Mouse (Mus musculus) adrenal gland, postnatal 4 days (tissue): ENCODE data around the gene Tbx15. TPM values are rescaled to one million over a fixed set of nuclear protein-coding genes. Genes with fewer than 3 reads are reported as not detected.
A peak's percentile ranks its signal among the peaks of the same experiment; 100 is the strongest.
"Not testable (repeated sequence)": the region's sequence is repeated elsewhere in the genome, so short reads cannot be mapped to it uniquely, and the experiment has no call there.

ENCODE experiments used
- DNase-seq, 2 experiments: peaks; one replicate each; pipeline ENCODE4 v3.0.0; 2021 to 2022; ENCODE audit warnings: low spot score in 2 of 2, mixed read lengths in 2 of 2
- total RNA-seq, 2 experiments: library from RNA; stranded (reverse); gene quantifications; 2 replicates each; pipeline ENCODE4 v1.2.3; 2021

The Tbx15 gene
- total RNA-seq, 2 experiments from 2014 or later: 1.4 to 2.5 TPM

DNA sequence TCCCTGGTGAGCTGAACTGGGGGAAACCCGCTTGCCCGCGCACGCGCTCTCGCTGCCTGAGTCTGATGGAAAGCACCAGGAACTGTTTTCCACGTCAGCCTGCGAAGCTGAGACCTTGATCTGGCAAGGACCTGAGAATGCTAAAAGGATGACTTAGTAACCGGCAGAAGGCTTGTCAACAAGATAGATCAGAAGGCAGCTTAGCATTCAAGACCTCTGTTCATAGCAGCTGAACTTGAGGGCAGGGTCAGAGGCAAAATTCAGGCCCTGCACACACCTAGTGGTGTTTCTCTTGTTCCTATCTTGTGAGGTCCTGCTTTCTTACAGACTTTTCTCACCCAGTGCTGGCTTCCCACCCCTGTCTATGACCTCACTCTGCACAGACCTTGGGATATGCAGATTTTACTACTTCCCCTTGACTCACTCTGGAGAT is 23.3 kb downstream of the Tbx15 start:
- no peak for DNase-seq

DNA sequence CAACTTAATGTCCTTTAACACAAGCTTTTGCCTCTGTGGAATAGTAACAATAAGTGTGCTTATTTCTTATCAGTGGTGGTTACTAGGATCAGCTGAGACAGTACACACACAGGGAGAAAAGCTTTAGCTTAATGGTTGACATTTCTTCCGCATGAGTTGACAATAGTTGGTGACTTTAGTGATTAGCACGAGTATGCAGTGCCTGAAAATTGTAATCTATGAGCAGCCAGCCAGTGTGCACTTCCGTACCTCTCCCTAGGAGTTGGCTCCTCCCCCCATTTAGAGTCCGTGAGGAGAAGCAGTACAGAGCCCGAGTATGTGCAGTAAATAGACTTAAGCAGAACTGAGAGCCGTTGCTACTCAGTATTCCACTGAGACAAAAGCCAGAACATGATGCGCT is 24.5 kb downstream of the Tbx15 start:
- DNase-seq: no peak

DNA sequence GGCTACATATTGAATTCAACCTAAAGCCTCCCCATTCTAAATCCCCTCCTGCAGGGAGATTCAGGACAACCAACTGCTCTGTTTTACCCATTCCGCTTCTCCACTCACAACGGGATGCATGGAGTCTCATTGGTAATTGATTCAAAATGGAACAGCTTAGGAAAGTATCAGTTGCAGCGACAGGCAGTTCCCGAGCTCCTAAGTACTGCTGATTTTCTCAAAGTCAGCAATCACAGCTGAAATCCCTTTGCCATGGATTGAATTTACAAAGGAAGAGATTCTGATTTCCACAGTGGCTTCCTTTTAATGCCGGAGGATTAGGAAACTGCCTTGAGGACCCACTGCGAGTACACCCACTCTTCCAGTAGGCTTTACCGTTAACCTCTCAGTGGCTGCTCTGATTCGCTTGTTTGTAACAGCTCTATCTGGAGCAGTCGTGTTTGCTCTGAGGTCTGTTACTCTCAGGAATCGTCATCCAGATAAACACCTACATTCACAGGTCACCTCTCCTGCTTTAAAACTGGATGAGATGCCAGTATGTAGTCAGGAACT is 26.6 kb downstream of the Tbx15 start:
- no peak for DNase-seq

DNA sequence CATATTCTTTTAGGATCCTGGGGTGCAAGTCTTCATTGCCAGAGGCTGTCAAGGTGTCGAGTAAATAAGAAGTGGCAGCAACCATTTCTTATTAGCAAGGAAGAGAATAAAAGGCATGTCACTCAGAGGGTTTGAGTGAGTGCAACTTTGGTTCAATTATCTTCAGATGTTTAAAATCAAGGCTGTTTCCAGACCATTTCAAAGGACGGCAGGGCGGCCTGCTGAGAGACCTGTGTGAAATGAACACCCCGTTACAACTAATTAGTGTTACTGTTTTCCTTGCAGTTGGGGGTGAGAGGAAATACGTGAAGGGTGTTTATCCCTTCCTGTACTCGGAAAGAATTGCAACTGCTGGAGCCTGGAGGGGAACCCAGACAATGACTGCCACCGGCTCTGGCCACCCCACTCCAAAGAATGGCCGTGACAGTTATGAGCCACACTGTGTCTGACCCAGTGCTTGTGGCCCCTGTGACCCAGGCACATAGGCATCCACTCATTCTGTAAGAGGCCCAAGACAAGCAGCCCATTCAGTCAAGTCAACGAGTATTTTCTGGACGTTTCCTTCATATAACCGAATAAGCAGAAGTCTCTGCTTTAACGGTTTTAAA is 37.9 kb downstream of the Tbx15 start:
- no peak for DNase-seq

DNA sequence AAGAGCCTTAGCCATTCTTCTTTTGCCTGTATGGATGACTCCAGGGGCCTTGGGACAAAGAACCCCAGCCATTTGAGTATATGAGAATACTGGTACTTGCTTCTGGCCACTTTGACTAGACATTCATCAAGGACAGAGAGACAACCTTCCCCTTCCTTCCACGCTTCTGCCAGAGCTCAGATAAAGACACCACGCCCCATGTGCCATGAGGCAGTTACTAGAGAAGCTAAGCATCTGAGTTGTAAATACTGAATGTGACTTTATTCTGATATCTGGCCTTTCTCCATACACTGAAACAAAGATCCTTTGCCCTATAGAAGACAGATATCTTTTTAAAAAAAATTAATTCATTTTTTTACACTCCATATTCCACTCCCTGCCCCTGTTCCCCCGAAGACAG is 39.5 kb downstream of the Tbx15 start:
- no peak for DNase-seq

DNA sequence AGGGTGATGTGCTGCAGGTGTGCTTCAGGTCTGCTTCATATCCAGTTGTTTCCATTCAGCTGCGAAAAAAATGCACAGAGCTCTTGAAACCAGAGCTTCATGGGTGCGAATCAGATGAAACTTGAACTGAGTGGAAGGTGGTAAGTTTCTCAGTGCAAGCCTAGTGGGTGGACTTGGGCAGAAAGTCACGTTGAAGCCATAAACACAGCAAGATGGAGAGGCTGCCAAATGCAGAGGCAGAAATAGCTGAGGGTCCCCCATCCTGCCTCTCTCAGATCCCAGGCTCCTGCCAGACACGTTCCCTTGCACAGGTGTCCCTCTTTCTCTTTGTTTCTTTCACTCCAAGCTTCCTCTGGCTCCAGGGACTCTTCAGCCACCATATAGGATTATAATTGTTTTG is 41.3 kb downstream of the Tbx15 start:
- no peak for DNase-seq

DNA sequence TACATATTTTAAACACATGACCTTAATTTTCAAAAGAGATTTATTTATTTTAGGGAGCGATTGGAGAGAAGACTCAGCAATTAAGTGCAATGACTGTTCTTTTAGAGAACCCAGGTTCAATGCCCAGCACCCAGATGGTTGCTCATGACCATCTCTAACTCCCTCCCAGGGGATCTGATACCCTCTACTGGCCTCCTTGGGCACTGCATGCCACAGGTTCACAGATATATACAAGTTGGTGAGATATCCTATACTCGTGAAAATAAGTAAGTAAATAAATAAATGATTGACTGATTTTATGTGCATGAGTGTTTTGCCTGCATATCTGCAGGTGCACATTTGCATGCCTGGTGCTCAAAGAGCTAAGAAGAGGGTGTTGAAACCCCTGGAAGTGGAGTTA is 48.1 kb downstream of the Tbx15 start:
- no peak for DNase-seq

DNA sequence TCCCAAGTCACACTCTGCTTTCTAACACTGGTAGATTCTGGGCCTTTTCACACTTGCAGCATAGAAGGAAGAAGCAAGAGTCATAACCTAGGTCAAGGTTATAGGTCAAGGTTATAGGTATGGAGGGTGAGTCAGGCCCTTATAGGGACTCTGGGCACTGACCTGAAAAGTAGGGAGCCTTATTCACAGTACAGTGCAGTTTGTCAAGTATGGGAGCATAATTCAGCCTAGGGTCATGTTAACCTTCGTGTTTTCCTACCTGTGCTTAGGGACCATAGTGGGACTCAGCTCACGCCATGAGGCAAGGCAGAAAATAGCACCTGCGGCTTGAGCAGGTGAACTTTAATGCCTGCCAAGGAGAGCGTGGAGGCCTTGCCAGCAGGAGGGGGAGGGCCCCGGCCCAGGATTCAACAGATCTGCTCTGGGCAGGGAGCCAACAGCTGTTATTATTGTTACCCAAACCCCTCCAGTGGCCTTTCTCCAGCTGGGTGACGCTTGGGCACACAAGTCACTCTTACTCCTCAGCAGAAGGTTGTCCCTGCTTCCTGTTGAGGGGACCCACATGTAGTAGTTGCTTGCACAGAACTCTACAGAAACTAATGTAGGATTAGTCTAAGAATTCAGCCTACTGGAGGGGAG is 50.0 kb downstream of the Tbx15 start:
- DNase-seq: peak in 1 of 2 experiments; percentile 7

DNA sequence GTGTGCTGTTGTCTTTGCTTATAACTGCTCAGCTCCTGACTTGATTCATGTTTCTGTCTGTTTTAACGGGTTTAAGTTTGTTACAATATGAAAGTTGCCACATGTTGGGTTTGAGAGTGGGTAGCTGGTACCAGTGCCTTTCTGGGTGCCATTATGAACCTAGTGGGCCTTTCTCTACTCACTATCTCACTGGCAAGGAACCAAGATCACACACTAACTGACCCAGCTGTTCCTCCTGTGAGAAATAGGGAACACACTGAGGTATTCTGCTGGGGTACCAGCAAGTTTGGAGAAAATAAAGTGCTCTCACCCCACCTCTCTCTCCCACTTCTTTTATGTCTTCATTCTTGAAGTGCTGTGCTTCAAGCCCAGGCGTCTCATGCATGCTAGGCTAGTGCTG is 50.7 kb downstream of the Tbx15 start:
- no peak for DNase-seq

DNA sequence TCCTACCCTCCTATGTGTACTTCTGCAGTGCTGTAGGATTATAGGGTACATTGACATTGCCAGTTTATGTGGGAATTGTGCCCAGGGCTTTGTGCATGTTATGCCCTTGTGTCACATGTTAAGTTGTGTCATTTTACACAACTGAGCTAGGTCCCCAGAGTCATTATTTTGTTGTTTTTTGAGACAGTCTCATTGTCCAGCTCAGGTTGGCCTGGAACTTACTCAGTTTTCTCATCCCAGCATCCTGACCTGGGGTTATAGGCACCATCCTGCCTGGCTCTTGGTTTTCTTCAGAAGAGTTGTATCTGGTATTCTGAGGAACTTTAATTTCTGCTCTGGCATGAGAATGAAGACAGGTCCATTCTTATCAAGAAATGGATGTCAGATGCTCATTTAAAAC is 51.2 kb downstream of the Tbx15 start:
- no peak for DNase-seq

DNA sequence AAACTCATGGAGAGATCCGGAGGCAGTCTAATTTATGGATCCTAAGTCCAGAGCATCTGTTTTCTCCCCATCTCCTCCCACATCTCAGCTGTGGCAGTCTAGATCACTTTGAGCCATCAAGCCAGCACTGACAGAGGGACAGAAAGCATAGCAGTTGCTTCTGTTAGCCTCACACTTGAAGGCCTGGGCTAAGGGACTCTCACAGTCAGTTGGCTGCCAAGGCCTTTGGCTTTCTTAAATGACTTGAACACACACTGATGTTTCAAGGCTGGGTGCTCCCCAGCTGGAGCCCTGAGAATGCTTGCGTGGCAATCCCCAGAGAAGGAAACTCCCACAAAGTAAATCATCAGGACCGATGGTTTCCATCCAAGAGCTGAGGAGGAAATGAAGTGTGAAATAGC is 52.4 kb downstream of the Tbx15 start:
- DNase-seq: no peak

DNA sequence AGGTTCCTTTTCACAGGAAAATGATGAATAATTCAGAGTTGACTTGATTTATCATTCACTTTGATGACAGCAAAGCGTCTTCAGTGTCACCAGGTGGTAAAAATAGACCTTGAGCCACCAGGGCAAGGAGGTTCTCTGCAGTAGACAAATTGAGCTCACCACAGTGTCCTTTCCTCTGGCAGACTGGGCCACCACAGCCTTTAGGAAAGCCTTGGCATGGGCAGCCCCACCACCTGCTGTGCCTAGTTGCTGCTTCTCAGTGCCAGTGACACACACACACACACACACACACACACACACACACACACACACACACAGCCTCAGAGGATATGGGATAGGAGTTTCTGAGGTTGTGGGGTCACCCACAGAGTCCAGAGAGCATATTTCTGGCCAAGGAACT is 54.0 kb downstream of the Tbx15 start:
- not testable (repeated sequence) for DNase-seq

DNA sequence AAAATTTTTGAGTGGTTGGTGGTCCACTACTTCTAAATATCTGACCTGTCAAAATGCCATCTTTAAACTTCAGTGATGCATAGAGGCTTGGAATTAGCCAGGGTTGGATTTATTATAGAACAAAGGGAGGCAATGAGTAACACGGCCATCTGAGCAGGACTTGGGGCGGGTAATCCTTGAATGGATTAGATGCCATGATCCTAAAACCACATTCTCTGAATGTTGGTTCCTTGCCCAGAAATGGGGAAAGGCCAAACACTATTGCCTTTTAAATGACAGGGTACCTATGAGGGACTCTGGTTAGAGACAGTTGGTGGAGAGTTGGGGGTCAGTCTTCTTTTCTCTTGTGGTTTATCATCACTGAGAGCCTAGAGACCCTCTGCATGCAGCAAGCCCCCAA is 55.1 kb downstream of the Tbx15 start:
- DNase-seq: no peak

DNA sequence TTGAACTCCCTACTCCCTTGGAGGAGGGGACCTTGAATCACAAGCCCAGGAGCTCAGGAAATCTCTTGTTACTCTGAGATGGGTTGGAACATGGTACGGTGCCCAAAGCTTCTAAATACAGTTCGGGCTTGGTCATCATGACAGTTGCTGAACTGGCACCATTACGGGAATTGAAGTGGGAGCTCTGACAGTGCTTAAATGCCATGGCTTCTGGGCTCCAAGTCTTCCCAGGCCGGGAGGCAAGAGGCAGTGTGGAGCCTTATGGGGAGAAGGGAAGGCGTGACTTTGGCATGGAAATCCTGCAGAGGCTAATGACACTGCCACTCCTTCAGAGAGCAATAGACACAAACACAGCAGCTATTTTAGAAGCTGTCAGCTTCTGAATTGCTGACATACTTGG is 56.0 kb downstream of the Tbx15 start:
- DNase-seq: no peak

DNA sequence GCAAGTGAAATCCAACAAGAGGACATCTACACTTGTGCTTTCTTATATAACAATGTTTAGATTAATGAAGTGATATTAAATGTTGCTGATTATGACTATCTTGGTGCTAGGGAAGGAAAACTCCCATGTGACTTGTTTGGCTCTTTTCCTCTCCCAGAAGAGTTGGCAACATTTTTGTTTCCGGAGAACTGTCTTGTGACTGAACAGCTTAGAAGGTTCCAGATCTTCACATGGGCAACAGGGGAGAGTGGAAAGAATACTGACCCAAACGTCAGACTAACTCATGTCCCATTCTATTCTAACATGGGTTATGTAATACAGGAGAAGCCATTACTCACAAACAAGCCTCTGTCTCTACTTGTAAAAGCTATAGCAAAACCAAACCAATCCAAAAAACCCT is 60.7 kb downstream of the Tbx15 start:
- DNase-seq: no peak

DNA sequence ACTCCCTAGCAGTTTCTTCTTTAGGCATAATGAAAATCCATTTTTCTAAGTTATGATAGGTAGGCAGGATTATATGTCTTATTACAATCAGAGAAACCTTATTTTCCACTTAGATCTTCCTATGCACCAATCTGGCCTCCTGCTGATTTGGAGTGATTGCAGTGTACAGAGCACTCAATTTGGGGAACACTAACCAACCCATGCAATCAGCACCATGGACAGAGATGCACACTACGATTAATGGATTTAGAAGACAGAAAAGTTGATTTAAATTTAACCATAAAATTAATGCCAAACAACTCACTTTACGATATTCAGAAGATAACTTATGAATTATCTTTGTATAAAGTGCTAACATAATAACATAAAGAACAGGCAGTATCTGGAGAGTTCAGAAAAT is 70.7 kb downstream of the Tbx15 start:
- no peak for DNase-seq

DNA sequence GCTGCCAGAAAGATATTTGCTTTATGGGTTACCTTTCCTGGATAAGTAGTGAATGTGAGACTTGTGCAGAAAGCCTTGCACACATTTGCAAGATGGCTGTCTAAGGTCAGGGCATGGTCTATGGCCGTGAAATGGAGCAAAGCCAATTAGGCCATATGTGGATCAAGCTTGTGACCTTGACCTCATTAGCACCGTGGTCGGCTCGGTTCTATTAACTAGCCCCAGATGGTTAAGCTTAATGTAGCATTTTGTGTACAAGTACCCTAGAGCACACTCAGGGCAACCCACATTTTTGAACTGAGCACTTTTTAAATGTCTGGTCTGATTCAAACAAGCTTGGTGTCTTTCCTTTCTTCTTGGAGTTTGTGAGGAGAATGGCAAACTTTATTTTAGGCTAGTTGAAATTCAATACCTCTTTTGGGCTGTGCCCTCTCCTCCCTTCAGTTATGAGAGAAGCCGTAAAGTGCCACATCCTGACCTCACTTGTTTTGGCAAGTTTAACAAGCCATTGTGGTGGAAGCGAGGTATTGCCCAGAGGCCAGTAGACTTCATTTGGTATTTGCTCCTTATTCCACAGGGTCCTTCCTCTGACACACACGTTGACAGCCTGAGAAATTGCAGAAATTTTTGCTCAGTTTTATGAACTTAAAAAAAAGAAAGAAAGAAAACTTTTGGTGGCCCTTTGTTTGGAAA is 71.9 kb downstream of the Tbx15 start:
- no peak for DNase-seq

DNA sequence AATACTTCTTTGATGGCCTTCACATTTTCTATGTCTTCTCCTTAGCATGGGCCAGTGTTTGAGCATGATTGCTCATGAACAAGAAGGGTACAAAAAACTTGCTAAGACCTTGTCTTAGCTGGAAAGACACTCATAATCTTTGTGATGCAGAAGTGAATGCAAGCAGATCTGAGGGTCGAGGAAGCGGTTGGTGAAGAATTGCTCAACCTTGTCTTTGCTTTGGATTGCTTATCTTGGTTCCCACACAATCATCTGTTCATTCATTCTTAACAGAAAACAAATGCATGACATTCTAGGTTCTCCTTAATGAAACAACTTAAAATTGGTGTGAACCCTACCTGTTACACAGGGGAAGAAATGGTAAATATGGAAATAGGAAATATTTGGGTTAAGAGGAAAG is 82.2 kb downstream of the Tbx15 start:
- DNase-seq: no peak

DNA sequence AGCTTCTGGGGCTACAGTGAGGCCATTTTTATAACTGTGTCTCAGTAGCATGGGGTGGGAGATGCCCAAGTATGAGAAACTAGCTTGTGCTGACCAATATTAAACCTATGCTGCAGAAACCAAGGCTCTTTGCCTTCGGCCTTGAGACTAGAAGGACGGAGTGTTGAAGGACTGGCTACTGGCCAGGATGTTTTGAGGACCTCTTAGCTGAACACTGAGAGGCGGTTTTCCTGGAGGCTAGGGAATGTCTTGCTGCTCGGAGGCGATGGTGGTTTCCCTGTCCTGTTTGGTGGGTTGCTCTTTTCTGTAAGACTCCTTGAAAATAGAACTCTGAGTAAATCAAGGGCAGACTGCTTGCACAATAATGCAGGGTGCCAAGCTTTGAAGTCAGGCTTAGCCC is 89.1 kb downstream of the Tbx15 start:
- no peak for DNase-seq

DNA sequence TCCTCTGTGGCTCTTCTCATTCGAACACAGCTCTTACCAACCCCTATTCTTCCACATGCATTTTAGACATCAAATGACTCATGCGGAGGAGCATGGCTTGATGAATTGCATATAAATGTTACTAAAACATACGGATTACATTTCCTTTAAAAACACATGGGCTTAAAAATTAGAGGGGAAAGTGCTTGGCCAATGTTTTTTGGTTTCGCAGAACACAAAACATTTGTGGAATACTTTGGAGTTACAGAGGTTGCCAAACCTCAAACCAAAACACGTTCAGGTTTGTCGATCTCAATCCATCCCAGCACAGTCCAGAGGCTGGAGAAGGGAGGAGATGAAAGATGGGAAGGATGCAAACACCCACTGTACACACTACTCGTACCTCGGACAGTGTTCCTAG is 90.9 kb downstream of the Tbx15 start:
- no peak for DNase-seq

DNA sequence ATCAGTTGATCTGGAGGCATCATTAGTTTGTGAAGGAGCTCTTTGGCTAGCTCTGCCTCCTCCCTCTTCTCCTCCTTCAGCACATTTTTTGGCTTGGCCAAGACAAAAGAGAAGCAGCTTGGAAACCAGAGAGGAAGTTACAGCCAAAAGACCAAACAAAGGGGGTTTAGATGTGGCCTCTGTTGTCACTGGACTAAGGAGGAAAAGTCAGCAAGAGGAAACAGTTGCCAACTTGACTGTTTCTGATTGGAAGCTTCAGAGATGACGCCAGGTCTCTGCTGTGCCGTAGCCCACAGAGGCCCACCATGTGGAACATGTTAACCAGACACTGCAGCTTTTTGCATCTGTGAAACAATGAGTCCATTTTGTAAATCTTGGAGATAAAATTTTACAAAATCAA is 96.7 kb downstream of the Tbx15 start:
- DNase-seq: no peak

DNA sequence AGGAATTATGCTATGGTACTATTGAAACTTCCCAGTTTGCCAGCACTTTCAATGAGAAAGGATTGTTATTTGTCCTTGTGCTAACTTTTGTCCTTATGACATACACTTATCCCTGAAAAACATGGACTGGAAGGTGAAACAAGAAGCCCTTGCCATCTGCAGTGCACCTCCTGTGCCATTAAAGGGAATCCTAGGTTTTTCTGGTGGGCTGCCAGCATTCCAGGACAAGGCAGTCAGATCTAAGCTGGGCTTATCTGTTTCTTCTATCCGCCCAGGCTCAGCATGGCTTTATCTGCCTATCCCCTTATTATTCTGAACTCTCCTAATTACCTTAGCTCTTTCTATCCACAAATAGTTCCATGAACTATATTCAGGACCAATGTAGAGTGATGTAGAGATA is 98.6 kb downstream of the Tbx15 start:
- no peak for DNase-seq

DNA sequence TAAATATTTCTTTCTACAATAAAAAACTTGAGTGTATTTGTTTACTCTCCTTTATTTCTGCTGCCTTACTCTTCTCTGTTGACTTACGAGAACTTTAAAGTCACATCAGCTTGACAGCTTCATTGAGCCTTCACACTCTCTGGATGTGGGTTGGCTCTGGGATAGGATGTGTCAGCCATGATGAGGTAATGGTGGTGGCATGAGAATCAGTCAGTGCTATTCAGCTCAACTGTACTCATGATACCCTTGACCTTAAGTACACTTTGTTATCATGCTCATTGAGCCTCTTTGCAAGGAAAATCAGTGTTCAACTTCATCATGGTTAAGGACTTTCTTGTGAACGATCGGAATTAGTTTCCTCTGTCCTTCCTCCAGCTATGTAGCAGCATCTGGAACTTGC is 99.8 kb downstream of the Tbx15 start:
- no peak for DNase-seq
